Mouse (Mus musculus): ENCODE data around the gene C2. TPM values are rescaled to one million over a fixed set of nuclear protein-coding genes. Genes with fewer than 3 reads are reported as not detected.

The C2 gene
- polyA plus RNA-seq, 1 experiment from 2014 or later: 0.86 TPM

- H3K27me3 ChIP-seq (ENCODE audit: control insufficient read depth, insufficient read depth, low read length): no peaks in the 10 kb centered on the region
- H3K9ac ChIP-seq (ENCODE audit: low read length): 0 out of 2 replicates have a peak overlapping the region, but pooled peaks have one; percentile 5
- peaks cover 14% of the 10 kb centered on the region for H3K4me1 ChIP-seq (ENCODE audit: control insufficient read depth, insufficient read depth, low read length)
- H3K4me2 ChIP-seq (ENCODE audit: low read depth): no peak overlapping the region; the same call in 1 of the 2 replicates
- 0 out of 2 replicates have a peak overlapping the region, but pooled peaks have one; percentile 0 for H3K27ac ChIP-seq (ENCODE audit: low read depth, low read length)
- H3K9me3 ChIP-seq (ENCODE audit: control insufficient read depth, low read length): no peaks in the 10 kb centered on the region
- 70% methylated on average over 12 of the region's 12 CpGs for WGBS
- ATAC-seq (ENCODE audit: insufficient read depth, low FRiP score, low TSS enrichment) (no peak), DNase-seq (ENCODE audit: low spot score) (no peak)
- peak overlapping the region; percentile 83; the same call in 1 of the 2 replicates for H3K4me3 ChIP-seq (ENCODE audit: low read depth, low read length)
- no peaks in the 10 kb centered on the region for H3K36me3 ChIP-seq (ENCODE audit: control insufficient read depth, insufficient read depth, low read length)
Observed at GRCm38 (mm10) chr17:34893072-34893824, 4.8 kb downstream of the C2 start.

GRCm38 (mm10) chr17:34891377-34891776, 6.7 kb downstream of the C2 start:
- no peak for DNase-seq (ENCODE audit: low spot score)
- Histone ChIP-seq H3K36me3 (ENCODE audit: control insufficient read depth, insufficient read depth, low read length) (no peaks in the 10 kb centered on the region), H3K9me3 (ENCODE audit: control insufficient read depth, low read length) (no peaks in the 10 kb centered on the region), H3K27me3 (ENCODE audit: control insufficient read depth, insufficient read depth, low read length) (no peaks in the 10 kb centered on the region), H3K4me3 (ENCODE audit: low read depth, low read length) (no peak overlapping the region), H3K27ac (ENCODE audit: low read depth, low read length) (no peak overlapping the region), H3K4me2 (ENCODE audit: low read depth) (no peak overlapping the region), H3K4me1 (ENCODE audit: control insufficient read depth, insufficient read depth, low read length) (peaks cover 8% of the 10 kb centered on the region; the same call in 1 of the 2 replicates), H3K9ac (ENCODE audit: low read length) (no peak overlapping the region)
- no peak for ATAC-seq (ENCODE audit: insufficient read depth, low FRiP score, low TSS enrichment)
- 95% methylated on average over 2 of the region's 2 CpGs for WGBS

GRCm38 (mm10) chr17:34890074-34890743, 7.9 kb downstream of the C2 start:
- H3K4me2 ChIP-seq (ENCODE audit: low read depth): no peak overlapping the region
- H3K4me1 ChIP-seq (ENCODE audit: control insufficient read depth, insufficient read depth, low read length): peaks cover 2% of the 10 kb centered on the region; the same call in 1 of the 2 replicates
- WGBS: 85% methylated on average over 12 of the region's 12 CpGs
- H3K4me3 ChIP-seq (ENCODE audit: low read depth, low read length): no peak overlapping the region
- no peaks in the 10 kb centered on the region for H3K9me3 ChIP-seq (ENCODE audit: control insufficient read depth, low read length)
- no peaks in the 10 kb centered on the region for H3K27me3 ChIP-seq (ENCODE audit: control insufficient read depth, insufficient read depth, low read length)
- ATAC-seq (ENCODE audit: insufficient read depth, low FRiP score, low TSS enrichment): no peak
- H3K36me3 ChIP-seq (ENCODE audit: control insufficient read depth, insufficient read depth, low read length): no peaks in the 10 kb centered on the region
- H3K27ac ChIP-seq (ENCODE audit: low read depth, low read length): no peak overlapping the region
- no peak for DNase-seq (ENCODE audit: low spot score)
- H3K9ac ChIP-seq (ENCODE audit: low read length): no peak overlapping the region

- no peak for DNase-seq (ENCODE audit: low spot score)
- no peaks in the 10 kb centered on the region for H3K9me3 ChIP-seq (ENCODE audit: control insufficient read depth, low read length)
- H3K4me3 ChIP-seq (ENCODE audit: low read depth, low read length): no peak overlapping the region
- H3K9ac ChIP-seq (ENCODE audit: low read length): no peak overlapping the region
- H3K27ac ChIP-seq (ENCODE audit: low read depth, low read length): no peak overlapping the region
- H3K27me3 ChIP-seq (ENCODE audit: control insufficient read depth, insufficient read depth, low read length): no peaks in the 10 kb centered on the region
- no peak for ATAC-seq (ENCODE audit: insufficient read depth, low FRiP score, low TSS enrichment)
- no peaks in the 10 kb centered on the region for H3K36me3 ChIP-seq (ENCODE audit: control insufficient read depth, insufficient read depth, low read length)
- WGBS: 84% methylated on average over 5 of the region's 5 CpGs
- H3K4me1 ChIP-seq (ENCODE audit: control insufficient read depth, insufficient read depth, low read length): no peaks in the 10 kb centered on the region
- H3K4me2 ChIP-seq (ENCODE audit: low read depth): no peak overlapping the region
Observed at GRCm38 (mm10) chr17:34887942-34888341, 10.1 kb downstream of the C2 start.

GRCm38 (mm10) chr17:34885615-34886014, 12.4 kb downstream of the C2 start:
- ATAC-seq (ENCODE audit: insufficient read depth, low FRiP score, low TSS enrichment): no peak
- no peak overlapping the region for H3K9ac ChIP-seq (ENCODE audit: low read length)
- H3K4me2 ChIP-seq (ENCODE audit: low read depth): no peak overlapping the region
- H3K27ac ChIP-seq (ENCODE audit: low read depth, low read length): no peak overlapping the region
- H3K4me3 ChIP-seq (ENCODE audit: low read depth, low read length): no peak overlapping the region
- H3K27me3 ChIP-seq (ENCODE audit: control insufficient read depth, insufficient read depth, low read length): no peaks in the 10 kb centered on the region; the same call in 1 of the 2 replicates
- DNase-seq (ENCODE audit: low spot score): no peak
- 91% methylated on average over 3 of the region's 3 CpGs for WGBS
- H3K4me1 ChIP-seq (ENCODE audit: control insufficient read depth, insufficient read depth, low read length): no peaks in the 10 kb centered on the region
- H3K9me3 ChIP-seq (ENCODE audit: control insufficient read depth, low read length): no peaks in the 10 kb centered on the region
- no peaks in the 10 kb centered on the region for H3K36me3 ChIP-seq (ENCODE audit: control insufficient read depth, insufficient read depth, low read length)

GRCm38 (mm10) chr17:34884704-34885103, 13.4 kb downstream of the C2 start:
- Histone ChIP-seq H3K9me3 (ENCODE audit: control insufficient read depth, low read length) (no peaks in the 10 kb centered on the region), H3K4me1 (ENCODE audit: control insufficient read depth, insufficient read depth, low read length) (no peaks in the 10 kb centered on the region), H3K36me3 (ENCODE audit: control insufficient read depth, insufficient read depth, low read length) (no peaks in the 10 kb centered on the region), H3K9ac (ENCODE audit: low read length) (no peak overlapping the region), H3K27me3 (ENCODE audit: control insufficient read depth, insufficient read depth, low read length) (no peaks in the 10 kb centered on the region; the same call in 1 of the 2 replicates), H3K4me3 (ENCODE audit: low read depth, low read length) (no peak overlapping the region), H3K4me2 (ENCODE audit: low read depth) (no peak overlapping the region), H3K27ac (ENCODE audit: low read depth, low read length) (no peak overlapping the region)
- WGBS: 91% methylated on average over 6 of the region's 6 CpGs
- DNase-seq (ENCODE audit: low spot score): no peak
- no peak for ATAC-seq (ENCODE audit: insufficient read depth, low FRiP score, low TSS enrichment)

GRCm38 (mm10) chr17:34883332-34883731, 14.7 kb downstream of the C2 start:
- Histone ChIP-seq H3K27me3 (ENCODE audit: control insufficient read depth, insufficient read depth, low read length) (no peaks in the 10 kb centered on the region; the same call in 1 of the 2 replicates), H3K4me2 (ENCODE audit: low read depth) (no peak overlapping the region), H3K36me3 (ENCODE audit: control insufficient read depth, insufficient read depth, low read length) (no peaks in the 10 kb centered on the region), H3K9ac (ENCODE audit: low read length) (no peak overlapping the region), H3K27ac (ENCODE audit: low read depth, low read length) (no peak overlapping the region), H3K9me3 (ENCODE audit: control insufficient read depth, low read length) (no peaks in the 10 kb centered on the region), H3K4me3 (ENCODE audit: low read depth, low read length) (no peak overlapping the region), H3K4me1 (ENCODE audit: control insufficient read depth, insufficient read depth, low read length) (no peaks in the 10 kb centered on the region)
- no peak for DNase-seq (ENCODE audit: low spot score)
- no peak for ATAC-seq (ENCODE audit: insufficient read depth, low FRiP score, low TSS enrichment)
- 65% methylated on average over 3 of the region's 3 CpGs for WGBS

GRCm38 (mm10) chr17:34881683-34882310, 16.3 kb downstream of the C2 start, which contains the start of gene Gm20547:
TSS of gene Gm20547 (minus strand) at chr17:34882042.
- Histone ChIP-seq H3K36me3 (ENCODE audit: control insufficient read depth, insufficient read depth, low read length) (no peaks in the 10 kb centered on the region), H3K27me3 (ENCODE audit: control insufficient read depth, insufficient read depth, low read length) (no peaks in the 10 kb centered on the region; the same call in 1 of the 2 replicates), H3K4me2 (ENCODE audit: low read depth) (0 out of 2 replicates have a peak within 1 kb of the TSS, but pooled peaks have one; percentile 12), H3K9ac (ENCODE audit: low read length) (peak within 1 kb of the TSS; percentile 18; the same call in 1 of the 2 replicates), H3K4me3 (ENCODE audit: low read depth, low read length) (no peak within 1 kb of the TSS), H3K4me1 (ENCODE audit: control insufficient read depth, insufficient read depth, low read length) (no peaks in the 10 kb centered on the region), H3K9me3 (ENCODE audit: control insufficient read depth, low read length) (no peaks in the 10 kb centered on the region), H3K27ac (ENCODE audit: low read depth, low read length) (no peak within 1 kb of the TSS)
- ATAC-seq (ENCODE audit: insufficient read depth, low FRiP score, low TSS enrichment): no peak
- no peak for DNase-seq (ENCODE audit: low spot score)
- 8% methylated on average over 15 of the region's 15 CpGs for WGBS

Data from neural tube, embryonic 11.5 days (tissue).